Mouse (Mus musculus) erythroblast, embryonic 14.5 days (primary cell): ENCODE results near the gene Slc45a1.

Experiments used
- GATA1 ChIP-seq: IDR thresholded peaks from 2 replicates; pipeline ENCODE4 v1.6.1; 2012; ENCODE audit warnings: low read length, inconsistent platforms, mixed read lengths
- TAL1 ChIP-seq: IDR thresholded peaks from 3 replicates; pipeline ENCODE4 v1.6.1; 2012; ENCODE audit warnings: low read length, inconsistent platforms, mixed read lengths

DNA sequence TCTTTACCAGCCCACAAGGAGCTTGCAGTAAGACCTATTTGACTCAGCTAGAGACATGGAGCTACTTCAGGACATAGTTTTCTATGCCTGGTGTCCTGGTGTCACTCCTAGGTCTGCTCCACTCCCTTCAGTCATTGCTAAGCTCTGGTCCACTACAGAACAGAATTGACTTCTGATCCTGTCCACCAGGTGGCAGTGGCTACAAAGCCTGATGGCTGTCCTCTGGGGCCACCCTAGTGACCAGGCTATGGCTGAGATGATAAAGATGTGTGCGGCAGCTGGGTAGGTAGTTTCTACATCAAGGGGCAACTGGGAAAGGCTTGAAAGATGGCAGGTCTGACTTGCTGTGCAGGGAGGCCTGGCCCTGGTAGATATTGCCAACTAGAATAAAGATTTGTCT lies 26.5 kb downstream of the Slc45a1 start:
- no peak for TF ChIP-seq TAL1
- no peak for TF ChIP-seq GATA1
